Mouse (Mus musculus) lung, embryonic 14.5 days (tissue): ENCODE data around the gene Adgb. TPM values are rescaled to one million over a fixed set of nuclear protein-coding genes. Genes with fewer than 3 reads are reported as not detected.
A peak's percentile ranks its signal among the peaks of the same experiment; 100 is the strongest.
"Not testable (repeated sequence)": the region's sequence is repeated elsewhere in the genome, so short reads cannot be mapped to it uniquely, and the experiment has no call there.

Source experiments
- ATAC-seq: fragments of 200-750 bp; cut with Nextera tagmentation; 2 replicates; pipeline ENCODE4 v1.8.0; 2017; ENCODE audit warnings: mild to moderate bottlenecking, moderate TSS enrichment, moderate library complexity; ENCODE audit not compliant: insufficient read depth
- DNase-seq: peaks from one replicate; pipeline ENCODE4 v3.0.0-alpha.2; 2015
- H3K27ac ChIP-seq: fragments of 300-500 bp; sonication (generic); 2 replicates; pipeline ENCODE4 v1.5.1; 2014; ENCODE audit warnings: low read depth, mild to moderate bottlenecking, moderate library complexity
- H3K27me3 ChIP-seq: fragments of 300-500 bp; sonication (generic); 2 replicates; pipeline ENCODE4 v1.6.1; 2014; ENCODE audit warnings: low read length, control low read depth; ENCODE audit not compliant: insufficient read depth
- H3K36me3 ChIP-seq: fragments of 300-500 bp; sonication (generic); 2 replicates; pipeline ENCODE4 v1.6.1; 2014; ENCODE audit warnings: control low read depth; ENCODE audit not compliant: insufficient read depth
- H3K4me1 ChIP-seq: fragments of 300-500 bp; sonication (generic); 2 replicates; pipeline ENCODE4 v1.6.1; 2014; ENCODE audit warnings: antibody characterized with exemption, control low read depth; ENCODE audit not compliant: insufficient read depth
- H3K4me2 ChIP-seq: fragments of 300-500 bp; sonication (generic); 2 replicates; pipeline ENCODE4 v1.6.1; 2014; ENCODE audit warnings: mild to moderate bottlenecking
- H3K4me3 ChIP-seq: fragments of 300-500 bp; sonication (generic); 2 replicates; pipeline ENCODE4 v1.5.1; 2014; ENCODE audit warnings: low read depth, low read length
- H3K9ac ChIP-seq: fragments of 300-500 bp; sonication (generic); 2 replicates; pipeline ENCODE4 v1.6.1; 2014
- H3K9me3 ChIP-seq: fragments of 300-500 bp; sonication (generic); 2 replicates; pipeline ENCODE4 v1.6.1; 2016; ENCODE audit warnings: low read depth, low read length, control low read depth
- CTCF ChIP-seq: IDR thresholded peaks from 2 replicates; pipeline ENCODE4 v1.5.1; 2016; ENCODE audit warnings: antibody characterized with exemption, low read depth
- WGBS: fragments of 180-500 bp; shearing (Covaris S2); extraction: QIAGEN DNeasy Blood & Tissue Kit; methylation state at CpG from one replicate; pipeline ENCODE4 v1.1.7; 2014; 5-methylcytosine and 5-hydroxymethylcytosine counted together
- polyA plus RNA-seq: library from polyadenylated mRNA; unstranded; fragments of >200 nt; fragmentation: Nextera tagmentation; extraction: Ambion mirVana; gene quantifications from 2 replicates; pipeline ENCODE4 v1.2.1, GENCODE M21; 2014

The Adgb gene
- polyA plus RNA-seq: 0.09 and 0.50 TPM in 2 replicates

DNA sequence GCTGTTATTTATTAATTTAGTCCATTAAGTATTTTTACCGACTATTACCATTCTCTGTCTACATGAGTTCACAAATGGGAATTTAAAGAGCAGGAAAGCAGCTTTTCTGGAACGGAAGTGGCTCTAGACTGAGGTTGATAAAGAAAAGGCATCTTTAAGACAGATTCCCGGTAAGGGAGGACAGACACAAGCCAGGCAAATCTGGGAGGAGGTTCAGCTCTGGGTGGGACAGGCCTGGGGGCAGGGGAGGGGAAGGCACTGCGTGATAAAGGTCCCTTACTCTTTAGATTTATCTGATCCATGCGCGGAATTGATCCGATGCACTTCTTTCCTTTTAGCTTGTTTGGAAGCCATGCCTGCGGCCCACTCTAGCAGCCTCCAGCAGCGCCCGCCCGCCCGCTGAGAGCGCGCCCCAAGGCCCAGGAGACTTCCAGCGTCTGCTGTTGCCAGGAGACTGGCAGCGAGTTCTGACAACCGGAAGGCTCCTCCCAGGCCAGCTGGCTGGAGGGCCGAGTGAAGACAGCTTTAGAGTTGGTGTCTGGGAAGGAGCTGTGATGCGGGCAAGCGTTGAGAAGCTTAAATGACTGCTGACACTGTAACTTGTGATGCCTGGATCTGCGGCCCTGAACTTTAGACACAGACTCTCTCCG, at the start of gene Adgb:
TSS of gene Adgb (minus strand) at position 366 of the 650 bp plus-strand sequence.
- WGBS: 3% methylated on average over 22 of the region's 22 CpGs
- TF ChIP-seq CTCF: no peak
- H3K27ac ChIP-seq: no peak within 1 kb of the TSS

DNA sequence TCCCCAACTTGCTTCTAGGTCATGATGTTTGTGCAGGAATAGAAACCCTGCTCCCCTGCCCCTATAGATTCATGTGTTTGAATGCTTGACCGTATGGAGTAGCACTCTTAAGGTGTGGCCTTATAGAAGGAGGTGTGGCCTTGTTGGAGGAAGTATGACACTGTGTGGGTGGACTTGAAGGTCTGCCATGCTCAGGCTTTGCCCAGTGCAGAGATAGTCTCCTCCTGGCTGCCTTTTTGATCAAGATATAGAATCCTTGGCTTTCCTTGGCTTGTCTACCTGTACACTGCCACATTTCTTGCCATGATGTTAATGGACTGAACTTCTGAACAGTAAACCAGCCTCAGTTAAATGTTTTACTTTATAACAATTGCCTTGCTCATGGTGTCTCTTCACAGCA, 8.0 kb upstream of the Adgb start:
- no peak overlapping the region for H3K4me2 ChIP-seq
- WGBS: 68% methylated on average over 1 of the region's 1 CpGs
- DNase-seq: no peak
- TF ChIP-seq CTCF: no peak
- H3K27me3 ChIP-seq: no peaks in the 10 kb centered on the region
- H3K9ac ChIP-seq: no peak overlapping the region
- H3K27ac ChIP-seq: no peak overlapping the region
- no peak for ATAC-seq
- H3K4me3 ChIP-seq: no peak overlapping the region
- H3K36me3 ChIP-seq: no peaks in the 10 kb centered on the region
- no peaks in the 10 kb centered on the region for H3K9me3 ChIP-seq
- no peaks in the 10 kb centered on the region for H3K4me1 ChIP-seq

More for the DNA sequence above, at the start of gene Adgb:
- no peaks in the 10 kb centered on the region for H3K27me3 ChIP-seq
- ATAC-seq (peak; percentile 99), DNase-seq (peak; percentile 90)
- H3K4me2 ChIP-seq: peak within 1 kb of the TSS; percentile 59
- no peaks in the 10 kb centered on the region for H3K36me3 ChIP-seq
- peak within 1 kb of the TSS; percentile 47 for H3K9ac ChIP-seq
- no peaks in the 10 kb centered on the region for H3K4me1 ChIP-seq
- peak within 1 kb of the TSS; percentile 18; the same call in 1 of the 2 replicates for H3K4me3 ChIP-seq
- H3K9me3 ChIP-seq: no peaks in the 10 kb centered on the region

DNA sequence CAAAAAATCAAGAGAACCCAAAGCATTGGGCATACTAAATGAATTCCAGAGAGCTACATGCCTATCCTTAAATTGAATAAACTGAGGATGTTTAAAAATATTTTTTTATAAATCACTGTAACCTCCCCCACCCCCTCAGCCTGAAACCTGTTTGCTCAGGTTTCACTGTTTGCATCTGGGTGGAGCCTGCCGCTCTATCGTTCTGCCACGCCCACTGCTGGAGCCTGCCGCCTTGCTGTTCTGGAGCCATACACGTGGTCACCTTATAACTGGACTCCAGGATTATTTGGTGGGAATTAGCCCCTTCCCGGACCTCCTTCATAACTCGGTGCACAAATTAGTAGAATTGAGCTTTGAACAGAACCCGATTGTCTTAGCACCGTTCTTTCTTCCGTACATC, 5.3 kb upstream of the Adgb start:
- not testable (repeated sequence) for H3K4me1 ChIP-seq, H3K36me3 ChIP-seq, H3K27me3 ChIP-seq, H3K9me3 ChIP-seq, H3K9ac ChIP-seq, H3K27ac ChIP-seq, H3K4me3 ChIP-seq, ATAC-seq, H3K4me2 ChIP-seq, DNase-seq
- 51% methylated on average over 10 of the region's 10 CpGs for WGBS

DNA sequence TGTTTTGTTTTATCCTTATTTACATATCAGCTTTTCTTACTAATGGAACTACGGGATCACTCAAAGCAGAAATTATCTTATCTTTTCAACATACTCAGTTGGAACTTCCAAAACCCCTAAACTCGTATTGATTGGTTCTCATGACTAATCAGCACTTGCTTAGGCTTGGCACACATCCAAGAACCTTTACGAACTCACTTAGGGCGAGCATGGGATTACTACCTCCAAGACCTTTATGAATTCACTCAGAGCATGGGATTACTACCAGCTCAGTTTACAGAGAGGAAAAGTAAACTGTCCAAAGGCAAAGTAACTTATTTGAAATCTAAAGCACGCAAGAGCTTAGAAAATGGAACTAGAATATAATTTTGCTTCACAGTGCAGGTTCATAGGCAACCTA, 4.8 kb upstream of the Adgb start:
- no peaks in the 10 kb centered on the region for H3K36me3 ChIP-seq
- 43% methylated on average over 5 of the region's 5 CpGs for WGBS
- no peaks in the 10 kb centered on the region for H3K9me3 ChIP-seq
- no peak overlapping the region for H3K27ac ChIP-seq
- no peaks in the 10 kb centered on the region for H3K27me3 ChIP-seq
- TF ChIP-seq CTCF: no peak
- no peaks in the 10 kb centered on the region for H3K4me1 ChIP-seq
- ATAC-seq: no peak
- no peak for DNase-seq
- no peak overlapping the region for H3K4me2 ChIP-seq
- no peak overlapping the region for H3K9ac ChIP-seq
- no peak overlapping the region for H3K4me3 ChIP-seq

DNA sequence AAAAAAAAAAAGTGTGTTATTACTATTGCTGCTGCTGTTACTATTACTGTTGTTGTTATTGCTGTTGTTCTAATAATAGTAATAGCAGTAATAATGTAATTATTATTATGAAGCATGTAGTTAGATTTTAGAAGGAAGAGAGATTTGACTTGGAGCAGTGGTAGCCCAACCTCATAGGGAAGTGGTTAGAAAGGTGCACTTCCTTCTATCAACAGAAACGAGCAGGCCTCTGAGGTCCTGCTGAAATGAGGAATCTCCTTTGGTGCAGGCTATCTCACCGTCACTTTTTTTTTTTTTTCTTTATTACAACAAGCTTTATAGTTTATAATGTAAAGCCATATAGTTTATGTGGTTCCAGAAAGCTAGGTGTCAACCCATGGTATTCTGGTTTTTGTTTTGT, 4.4 kb upstream of the Adgb start:
- 77% methylated on average over 2 of the region's 2 CpGs for WGBS
- TF ChIP-seq CTCF: no peak
- Histone ChIP-seq H3K9me3 (no peaks in the 10 kb centered on the region), H3K4me3 (no peak overlapping the region), H3K36me3 (no peaks in the 10 kb centered on the region), H3K4me2 (no peak overlapping the region), H3K27ac (no peak overlapping the region), H3K27me3 (no peaks in the 10 kb centered on the region), H3K9ac (no peak overlapping the region), H3K4me1 (no peaks in the 10 kb centered on the region)
- DNase-seq (no peak), ATAC-seq (no peak)

DNA sequence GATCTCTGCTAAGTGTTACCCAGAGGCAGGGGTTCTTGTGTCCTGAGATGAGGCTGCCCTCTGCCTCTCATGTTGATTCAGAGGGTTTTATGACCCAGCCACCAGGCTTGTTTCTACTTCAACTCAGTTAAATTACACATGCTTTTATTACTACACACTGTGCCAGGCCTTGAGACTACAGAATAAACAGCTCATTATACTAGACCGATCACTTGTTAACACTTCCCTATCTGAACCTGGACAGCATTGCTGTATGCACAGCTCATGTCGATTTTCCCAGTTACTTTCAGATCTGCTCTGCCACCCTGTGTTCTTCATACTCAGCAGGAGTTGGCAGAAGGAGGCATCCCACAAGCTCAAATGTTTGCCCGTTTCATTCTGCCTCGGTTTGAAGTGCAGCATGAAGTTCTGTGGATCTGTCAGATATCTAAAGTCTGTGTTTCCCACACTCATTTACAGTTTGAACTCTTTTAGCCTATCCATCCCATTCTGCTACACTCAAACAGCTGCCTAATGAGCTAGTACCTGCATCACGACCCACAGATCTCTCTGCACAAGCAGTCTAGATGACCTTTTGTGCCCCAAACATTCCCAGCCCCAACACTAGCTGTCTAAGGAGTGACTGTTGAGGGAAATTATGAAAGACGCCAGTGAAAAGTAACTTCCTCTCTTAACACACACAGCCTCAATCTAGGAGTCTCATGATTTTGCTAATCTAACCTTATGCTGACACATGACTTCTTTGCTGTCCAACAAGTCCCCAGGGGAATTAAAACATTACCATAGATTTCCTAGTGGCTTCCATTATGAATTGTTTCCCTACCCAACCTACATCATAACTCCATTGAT, 3.2 kb downstream of the Adgb start:
- ATAC-seq (no peak), DNase-seq (no peak)
- Histone ChIP-seq H3K9ac (no peak overlapping the region), H3K4me3 (no peak overlapping the region), H3K27me3 (no peaks in the 10 kb centered on the region), H3K36me3 (no peaks in the 10 kb centered on the region), H3K27ac (no peak overlapping the region), H3K4me2 (no peak overlapping the region), H3K9me3 (no peaks in the 10 kb centered on the region), H3K4me1 (no peaks in the 10 kb centered on the region)
- TF ChIP-seq CTCF: no peak
- 38% methylated on average over 6 of the region's 6 CpGs for WGBS

DNA sequence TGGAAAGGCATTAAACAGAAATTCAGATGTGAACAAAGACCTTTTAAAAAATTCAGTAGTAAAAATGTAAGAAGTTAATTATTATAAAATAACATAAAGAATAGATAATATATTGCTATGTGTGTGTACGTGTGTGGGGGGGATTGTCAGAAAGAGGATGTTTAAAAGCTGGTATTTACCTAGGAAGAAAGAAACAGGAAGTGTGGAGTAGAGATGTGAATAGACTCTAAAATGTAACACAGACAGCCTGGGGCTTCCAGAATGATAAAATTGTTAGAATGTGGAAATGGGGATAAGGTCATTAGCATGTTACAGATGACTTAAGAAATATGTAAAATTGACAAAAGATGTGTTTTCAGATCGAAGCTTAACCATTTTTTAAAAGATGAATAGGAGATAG, 12.0 kb downstream of the Adgb start:
- DNase-seq (no peak), ATAC-seq (no peak)
- Histone ChIP-seq H3K27me3 (no peaks in the 10 kb centered on the region), H3K27ac (no peak overlapping the region), H3K9me3 (no peaks in the 10 kb centered on the region), H3K9ac (no peak overlapping the region), H3K36me3 (no peaks in the 10 kb centered on the region), H3K4me3 (no peak overlapping the region), H3K4me2 (no peak overlapping the region), H3K4me1 (no peaks in the 10 kb centered on the region)
- 49% methylated on average over 2 of the region's 2 CpGs for WGBS
- TF ChIP-seq CTCF: no peak
